Mouse (Mus musculus): ENCODE measurements around the gene Lamtor2. TPM values are rescaled to one million over a fixed set of nuclear protein-coding genes. Genes with fewer than 3 reads are reported as not detected.

The Lamtor2 gene
- polyA plus RNA-seq, 1 experiment = 46.9 TPM

DNA sequence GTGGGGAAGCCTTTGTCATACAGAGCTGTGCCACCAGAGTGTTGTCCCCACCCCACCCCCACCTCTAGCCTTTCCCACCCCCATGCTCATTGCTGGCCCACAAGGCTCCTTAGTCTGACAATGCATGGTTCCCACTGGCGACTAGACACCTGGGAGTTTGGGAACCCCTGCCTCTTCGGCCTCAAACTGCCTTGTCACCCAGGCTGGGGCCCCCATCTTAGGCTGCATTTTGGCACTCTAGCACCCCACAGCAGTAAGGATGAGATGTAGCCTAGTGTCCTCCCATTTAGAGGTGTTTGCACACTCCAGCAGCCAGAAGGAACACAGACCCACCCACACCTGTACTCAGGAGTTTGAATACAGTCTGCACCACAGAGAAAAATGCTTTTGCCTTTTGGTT is 20.9 kb upstream of the Lamtor2 start:
- TF ChIP-seq CTCF (IDR thresholded peaks at IDR 0.05; ENCODE audit: control insufficient read depth, insufficient read depth, insufficient replicate concordance, low read depth, low read length) (no peak), POLR2A (IDR thresholded peaks at IDR 0.05; ENCODE audit: control insufficient read depth, low read depth, low read length) (no peak)
- Histone ChIP-seq H3K4me3 (ENCODE audit: control insufficient read depth, low read depth, low read length) (no peak overlapping the region), H3K4me1 (ENCODE audit: control insufficient read depth, insufficient read depth, low read length) (no peaks in the 10 kb centered on the region), H3K27me3 (ENCODE audit: control insufficient read depth, insufficient read depth, low read length) (no peaks in the 10 kb centered on the region), H3K27ac (ENCODE audit: control insufficient read depth, insufficient read depth, low read depth, low read length) (no peak overlapping the region), H3K36me3 (ENCODE audit: control insufficient read depth, insufficient read depth, low read length) (no peaks in the 10 kb centered on the region)

DNA sequence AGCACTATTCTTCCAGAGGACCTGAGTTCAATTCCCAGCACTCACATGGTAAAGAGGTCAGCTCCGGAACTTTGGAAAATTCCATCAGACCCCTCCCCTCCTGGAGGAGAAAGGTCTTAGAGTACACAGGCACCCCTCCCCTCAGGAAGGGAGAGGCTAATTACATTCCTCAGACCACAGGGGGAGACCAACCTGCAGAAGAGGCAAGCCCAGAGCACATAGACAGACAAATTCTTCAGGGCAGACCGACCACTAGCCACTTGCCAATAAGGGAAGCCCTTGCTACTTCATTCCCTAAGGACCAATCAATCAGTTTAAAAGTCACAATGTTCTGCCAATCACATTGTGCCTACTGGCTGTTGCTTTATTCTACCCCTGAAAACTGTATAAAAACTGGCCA is 20.0 kb upstream of the Lamtor2 start:
- TF ChIP-seq CTCF (IDR thresholded peaks at IDR 0.05; ENCODE audit: control insufficient read depth, insufficient read depth, insufficient replicate concordance, low read depth, low read length) = no peak
- no peak for TF ChIP-seq POLR2A (IDR thresholded peaks at IDR 0.05; ENCODE audit: control insufficient read depth, low read depth, low read length)
- no peak overlapping the region for H3K4me3 ChIP-seq (ENCODE audit: control insufficient read depth, low read depth, low read length)
- H3K4me1 ChIP-seq (ENCODE audit: control insufficient read depth, insufficient read depth, low read length) = no peaks in the 10 kb centered on the region
- no peaks in the 10 kb centered on the region for H3K27me3 ChIP-seq (ENCODE audit: control insufficient read depth, insufficient read depth, low read length)
- no peak overlapping the region for H3K27ac ChIP-seq (ENCODE audit: control insufficient read depth, insufficient read depth, low read depth, low read length)
- no peaks in the 10 kb centered on the region for H3K36me3 ChIP-seq (ENCODE audit: control insufficient read depth, insufficient read depth, low read length)

DNA sequence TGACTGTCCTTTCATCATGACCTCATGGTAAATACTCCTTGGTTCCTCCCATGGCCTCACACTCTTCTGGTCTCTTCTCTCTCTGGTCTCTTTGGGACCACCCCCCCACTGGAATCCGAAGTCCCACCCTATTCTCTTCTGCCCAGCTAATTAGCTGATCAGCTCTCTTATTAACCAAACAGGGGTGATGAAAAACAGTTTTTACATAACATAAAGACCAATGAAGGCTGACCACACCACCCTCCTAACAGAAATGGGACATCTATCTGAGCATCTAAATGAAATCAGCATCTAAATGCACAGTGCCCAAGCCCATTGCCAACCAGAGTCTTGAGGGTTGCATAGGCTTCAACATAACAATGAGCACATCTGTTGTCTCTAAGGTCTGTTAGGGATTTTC is 19.0 kb upstream of the Lamtor2 start:
- Histone ChIP-seq H3K36me3 (ENCODE audit: control insufficient read depth, insufficient read depth, low read length) (no peaks in the 10 kb centered on the region), H3K27ac (ENCODE audit: control insufficient read depth, insufficient read depth, low read depth, low read length) (no peak overlapping the region), H3K4me1 (ENCODE audit: control insufficient read depth, insufficient read depth, low read length) (no peaks in the 10 kb centered on the region), H3K4me3 (ENCODE audit: control insufficient read depth, low read depth, low read length) (no peak overlapping the region), H3K27me3 (ENCODE audit: control insufficient read depth, insufficient read depth, low read length) (no peaks in the 10 kb centered on the region)
- TF ChIP-seq POLR2A (IDR thresholded peaks at IDR 0.05; ENCODE audit: control insufficient read depth, low read depth, low read length) = no peak
- no peak for TF ChIP-seq CTCF (IDR thresholded peaks at IDR 0.05; ENCODE audit: control insufficient read depth, insufficient read depth, insufficient replicate concordance, low read depth, low read length)

DNA sequence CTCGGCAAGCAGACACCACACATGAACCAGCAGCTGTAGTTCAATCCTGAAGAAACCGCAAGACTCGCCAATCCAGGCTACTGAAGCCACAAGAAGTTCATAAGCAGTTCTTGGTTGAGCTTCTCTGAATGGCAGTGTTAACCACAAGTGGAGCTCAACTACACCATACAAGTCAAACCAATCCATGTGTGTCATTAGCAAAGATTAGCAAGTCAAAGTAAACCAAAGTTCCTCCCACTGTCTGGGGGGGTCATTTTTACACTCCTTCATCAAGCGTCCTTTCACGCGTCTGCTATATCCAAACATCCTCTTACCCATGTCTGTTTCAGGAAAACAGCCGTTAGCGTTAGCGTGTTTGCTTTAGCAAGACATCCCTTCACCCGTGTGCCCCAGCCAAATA is 17.5 kb upstream of the Lamtor2 start:
- TF ChIP-seq CTCF (IDR thresholded peaks at IDR 0.05; ENCODE audit: control insufficient read depth, insufficient read depth, insufficient replicate concordance, low read depth, low read length) (no peak), POLR2A (IDR thresholded peaks at IDR 0.05; ENCODE audit: control insufficient read depth, low read depth, low read length) (no peak)
- Histone ChIP-seq H3K36me3 (ENCODE audit: control insufficient read depth, insufficient read depth, low read length) (no peaks in the 10 kb centered on the region; the same call in 1 of the 2 replicates), H3K4me3 (ENCODE audit: control insufficient read depth, low read depth, low read length) (no peak overlapping the region), H3K27me3 (ENCODE audit: control insufficient read depth, insufficient read depth, low read length) (no peaks in the 10 kb centered on the region), H3K4me1 (ENCODE audit: control insufficient read depth, insufficient read depth, low read length) (no peaks in the 10 kb centered on the region), H3K27ac (ENCODE audit: control insufficient read depth, insufficient read depth, low read depth, low read length) (no peak overlapping the region)

DNA sequence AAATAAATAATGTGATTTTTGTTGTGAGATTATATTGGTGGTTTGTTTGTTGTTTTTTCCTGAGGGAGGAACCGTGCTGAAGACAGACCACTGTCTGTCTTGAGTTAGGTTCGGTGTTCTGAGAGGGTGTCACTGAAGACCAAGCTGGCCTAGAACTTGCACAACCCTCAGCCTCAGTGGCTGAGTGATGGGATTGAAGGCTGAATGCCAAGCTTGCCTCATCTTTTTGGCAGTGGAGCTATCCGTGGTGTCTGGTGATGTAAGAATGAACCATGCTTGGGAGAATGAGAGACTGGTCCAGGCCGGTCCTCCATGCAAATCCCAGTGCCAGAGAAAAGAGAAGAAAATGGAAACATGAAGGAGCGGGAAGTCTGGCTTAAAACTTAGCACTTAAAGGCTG is 16.8 kb upstream of the Lamtor2 start:
- H3K4me3 ChIP-seq (ENCODE audit: control insufficient read depth, low read depth, low read length) = no peak overlapping the region
- H3K27ac ChIP-seq (ENCODE audit: control insufficient read depth, insufficient read depth, low read depth, low read length) = no peak overlapping the region
- H3K36me3 ChIP-seq (ENCODE audit: control insufficient read depth, insufficient read depth, low read length) = peaks cover 1% of the 10 kb centered on the region

DNA sequence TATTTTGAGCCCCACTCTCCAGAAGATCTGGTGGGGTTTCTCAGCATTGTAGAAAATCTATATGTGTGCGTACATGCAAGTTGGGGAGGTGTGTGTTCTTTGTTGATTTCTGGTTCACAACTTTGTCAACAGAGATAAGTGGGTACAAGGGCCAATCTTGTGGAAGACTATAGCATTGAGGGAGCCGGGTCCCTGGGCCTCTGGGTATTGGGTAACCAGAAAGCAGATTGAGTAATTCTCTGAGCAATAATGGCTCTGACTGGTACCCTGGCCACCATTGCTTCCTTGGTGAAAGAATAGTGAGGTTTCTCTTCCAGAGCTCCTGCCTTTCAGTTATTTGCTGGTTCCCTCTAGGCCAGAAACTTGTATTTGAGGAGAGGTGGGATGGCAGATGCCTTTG is 16.2 kb upstream of the Lamtor2 start:
- H3K27me3 ChIP-seq (ENCODE audit: control insufficient read depth, insufficient read depth, low read length) = no peaks in the 10 kb centered on the region
- peaks cover 6% of the 10 kb centered on the region for H3K36me3 ChIP-seq (ENCODE audit: control insufficient read depth, insufficient read depth, low read length)
- no peak overlapping the region for H3K4me3 ChIP-seq (ENCODE audit: control insufficient read depth, low read depth, low read length)
- no peaks in the 10 kb centered on the region for H3K4me1 ChIP-seq (ENCODE audit: control insufficient read depth, insufficient read depth, low read length)
- H3K27ac ChIP-seq (ENCODE audit: control insufficient read depth, insufficient read depth, low read depth, low read length) = no peak overlapping the region
- TF ChIP-seq POLR2A (IDR thresholded peaks at IDR 0.05; ENCODE audit: control insufficient read depth, low read depth, low read length) = no peak
- TF ChIP-seq CTCF (IDR thresholded peaks at IDR 0.05; ENCODE audit: control insufficient read depth, insufficient read depth, insufficient replicate concordance, low read depth, low read length) = no peak

More for the DNA sequence above, 16.8 kb upstream of the Lamtor2 start:
- TF ChIP-seq POLR2A (IDR thresholded peaks at IDR 0.05; ENCODE audit: control insufficient read depth, low read depth, low read length) = no peak
- Histone ChIP-seq H3K27me3 (ENCODE audit: control insufficient read depth, insufficient read depth, low read length) (no peaks in the 10 kb centered on the region), H3K4me1 (ENCODE audit: control insufficient read depth, insufficient read depth, low read length) (no peaks in the 10 kb centered on the region)

DNA sequence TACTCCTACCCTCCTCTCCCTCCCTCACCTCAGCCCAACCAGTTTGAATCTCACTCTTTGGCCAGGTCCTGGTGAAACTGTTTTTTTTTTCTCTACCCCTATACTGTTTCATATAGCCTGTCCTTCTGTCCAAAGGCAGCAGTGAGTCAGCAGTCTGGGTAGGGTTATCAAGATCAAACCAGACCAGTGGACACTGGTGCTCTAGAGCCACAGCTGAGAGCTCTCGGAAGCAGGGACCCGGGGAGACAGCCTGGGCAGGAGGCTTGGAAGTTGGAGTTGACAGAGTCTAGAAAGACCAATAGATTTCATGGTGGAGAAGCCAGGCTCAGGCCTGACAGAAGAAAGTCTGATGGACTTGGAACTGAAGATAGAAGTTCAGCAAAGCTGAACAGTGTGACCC is 15.7 kb upstream of the Lamtor2 start:
- Histone ChIP-seq H3K27ac (ENCODE audit: control insufficient read depth, insufficient read depth, low read depth, low read length) (no peak overlapping the region), H3K36me3 (ENCODE audit: control insufficient read depth, insufficient read depth, low read length) (peaks cover 6% of the 10 kb centered on the region), H3K4me1 (ENCODE audit: control insufficient read depth, insufficient read depth, low read length) (no peaks in the 10 kb centered on the region), H3K27me3 (ENCODE audit: control insufficient read depth, insufficient read depth, low read length) (no peaks in the 10 kb centered on the region), H3K4me3 (ENCODE audit: control insufficient read depth, low read depth, low read length) (no peak overlapping the region)
- TF ChIP-seq POLR2A (IDR thresholded peaks at IDR 0.05; ENCODE audit: control insufficient read depth, low read depth, low read length) (no peak), CTCF (IDR thresholded peaks at IDR 0.05; ENCODE audit: control insufficient read depth, insufficient read depth, insufficient replicate concordance, low read depth, low read length) (no peak)

DNA sequence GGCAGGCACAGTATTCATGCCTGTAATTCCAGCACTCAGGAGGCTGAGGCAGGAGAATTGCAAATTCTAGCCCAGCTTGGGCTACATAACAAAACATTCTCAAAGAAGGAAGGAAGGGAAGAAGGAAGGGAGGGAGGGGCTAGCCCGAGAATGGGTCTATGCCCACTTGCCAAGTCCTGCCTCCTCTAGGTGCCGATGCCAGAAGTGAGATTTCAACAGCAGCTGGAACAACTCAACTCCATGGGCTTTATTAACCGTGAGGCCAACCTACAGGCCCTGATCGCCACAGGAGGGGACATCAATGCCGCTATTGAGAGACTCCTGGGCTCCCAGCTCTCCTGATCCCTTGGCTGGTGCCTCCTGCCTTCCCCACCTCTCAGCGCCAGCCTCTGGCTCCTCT is 15.0 kb upstream of the Lamtor2 start:
- H3K27ac ChIP-seq (ENCODE audit: control insufficient read depth, insufficient read depth, low read depth, low read length) = no peak overlapping the region
- TF ChIP-seq CTCF (IDR thresholded peaks at IDR 0.05; ENCODE audit: control insufficient read depth, insufficient read depth, insufficient replicate concordance, low read depth, low read length) (no peak), POLR2A (IDR thresholded peaks at IDR 0.05; ENCODE audit: control insufficient read depth, low read depth, low read length) (no peak)
- H3K4me1 ChIP-seq (ENCODE audit: control insufficient read depth, insufficient read depth, low read length) = no peaks in the 10 kb centered on the region
- peaks cover 6% of the 10 kb centered on the region for H3K36me3 ChIP-seq (ENCODE audit: control insufficient read depth, insufficient read depth, low read length)
- H3K4me3 ChIP-seq (ENCODE audit: control insufficient read depth, low read depth, low read length) = no peak overlapping the region
- no peaks in the 10 kb centered on the region for H3K27me3 ChIP-seq (ENCODE audit: control insufficient read depth, insufficient read depth, low read length)

Measured in testis, adult 2 months (tissue).